Mouse (Mus musculus) c-Kit-positive CD71-negative TER-119-negative erythroid progenitor cells, embryonic 14.5 days (primary cell): Measurements from ENCODE around the gene Rpl21.

Experiments
- DNase-seq: peaks from one replicate; pipeline ENCODE4 v3.0.0-alpha.2; 2013; ENCODE audit warnings: low read depth

Gene Rpl21

GRCm38 (mm10) chr5:146832769-146833448 is at the start of gene Rpl21:
Gene Rpl21, plus strand, starts transcription at chr5:146832890.
- DNase-seq: peak; percentile 81

GRCm38 (mm10) chr5:146783300-146783699 is 49.4 kb upstream of the Rpl21 start:
- no peak for DNase-seq

GRCm38 (mm10) chr5:146783891-146784290 is 48.8 kb upstream of the Rpl21 start:
- DNase-seq: no peak

GRCm38 (mm10) chr5:146786123-146786522 is 46.6 kb upstream of the Rpl21 start:
- DNase-seq: no peak

- DNase-seq: no peak
Measured at GRCm38 (mm10) chr5:146789413-146789812, 43.3 kb upstream of the Rpl21 start.

GRCm38 (mm10) chr5:146790944-146791343 is 41.7 kb upstream of the Rpl21 start:
- no peak for DNase-seq

GRCm38 (mm10) chr5:146792140-146792791 is 40.4 kb upstream of the Rpl21 start:
- DNase-seq: no peak

- no peak for DNase-seq
Measured at GRCm38 (mm10) chr5:146793630-146794083, 39.0 kb upstream of the Rpl21 start.

- DNase-seq: no peak
Measured at GRCm38 (mm10) chr5:146794084-146794852, 38.4 kb upstream of the Rpl21 start.

GRCm38 (mm10) chr5:146794853-146795252 is 37.8 kb upstream of the Rpl21 start, which contains the start of gene Usp12:
Gene Usp12, minus strand, starts transcription at chr5:146795006.
- peak; percentile 90 for DNase-seq

- no peak for DNase-seq
Measured at GRCm38 (mm10) chr5:146795728-146796127, 37.0 kb upstream of the Rpl21 start.

GRCm38 (mm10) chr5:146798031-146798430 is 34.7 kb upstream of the Rpl21 start:
- DNase-seq: no peak

- no peak for DNase-seq
Measured at GRCm38 (mm10) chr5:146806004-146806430, 26.7 kb upstream of the Rpl21 start.

GRCm38 (mm10) chr5:146809951-146810350 is 22.7 kb upstream of the Rpl21 start:
- no peak for DNase-seq

GRCm38 (mm10) chr5:146812866-146813265 is 19.8 kb upstream of the Rpl21 start:
- DNase-seq: no peak

- no peak for DNase-seq
Measured at GRCm38 (mm10) chr5:146813421-146813820, 19.3 kb upstream of the Rpl21 start.

GRCm38 (mm10) chr5:146815394-146815793 is 17.3 kb upstream of the Rpl21 start:
- DNase-seq: no peak

GRCm38 (mm10) chr5:146817583-146817982 is 15.1 kb upstream of the Rpl21 start:
- DNase-seq: no peak

GRCm38 (mm10) chr5:146818906-146819623 is 13.6 kb upstream of the Rpl21 start:
- DNase-seq: no peak

- DNase-seq: no peak
Measured at GRCm38 (mm10) chr5:146823005-146823404, 9.7 kb upstream of the Rpl21 start.

GRCm38 (mm10) chr5:146829528-146829927 is 3.2 kb upstream of the Rpl21 start:
- DNase-seq: no peak

GRCm38 (mm10) chr5:146832435-146832768 is 288 bp upstream of the Rpl21 start:
- DNase-seq: no peak
